Mouse (Mus musculus): ENCODE measurements at regions not wholly inside any gene's neighbourhood (a gene's known extent, or its start where the extent isn't known, plus 50 kb on each side); places are given as distances from the start of the nearest gene placed in this dataset.

GRCm38 (mm10) chr16:95189114-95189513, 68.2 kb upstream of the Kcnj15 start:
- no peak for ATAC-seq
- H3K9me3 ChIP-seq (ENCODE audit: low read length): no peaks in the 10 kb centered on the region
- no peak for DNase-seq
- TF ChIP-seq CTCF (IDR thresholded peaks at IDR 0.05; ENCODE audit: low read depth): no peak
- H3K36me3 ChIP-seq (ENCODE audit: insufficient read depth): no peaks in the 10 kb centered on the region
- no peaks in the 10 kb centered on the region for H3K27me3 ChIP-seq (ENCODE audit: insufficient read depth, low read length)
- 94% methylated on average over 8 of the region's 8 CpGs for WGBS
- no peak overlapping the region for H3K4me3 ChIP-seq (ENCODE audit: low read depth, low read length)
- no peak overlapping the region for H3K27ac ChIP-seq (ENCODE audit: low read depth, low read length)
- H3K9ac ChIP-seq: no peak overlapping the region
- no peak overlapping the region for H3K4me2 ChIP-seq (ENCODE audit: low read depth)
- no peaks in the 10 kb centered on the region for H3K4me1 ChIP-seq (ENCODE audit: insufficient read depth)

DNA sequence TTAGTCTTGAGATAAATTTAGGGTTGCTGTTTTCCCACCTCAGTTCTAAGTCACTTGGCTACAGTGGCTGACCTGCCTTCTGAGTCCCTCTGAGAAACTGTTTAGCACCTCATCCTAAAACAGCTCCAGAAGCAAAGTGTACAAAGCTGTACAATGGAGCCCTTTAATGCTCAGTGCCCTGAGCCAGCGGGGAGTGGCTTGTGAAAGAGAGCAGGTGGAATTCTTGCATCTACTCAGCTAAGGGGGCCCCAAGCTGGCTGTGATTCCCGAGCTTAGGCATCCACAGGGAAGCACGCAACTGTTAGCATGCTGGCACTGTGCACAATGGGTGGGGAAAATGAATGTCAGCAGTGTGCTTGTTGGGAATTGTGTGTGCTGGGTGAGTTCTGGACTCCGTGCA, 63.2 kb upstream of the Kcnj15 start:
- WGBS: 34% methylated on average over 4 of the region's 4 CpGs
- peak; percentile 12; the same call in 1 of the 2 replicates for ATAC-seq
- TF ChIP-seq CTCF (IDR thresholded peaks at IDR 0.05; ENCODE audit: low read depth): no peak

GRCm38 (mm10) chr16:95196141-95196540, 61.2 kb upstream of the Kcnj15 start:
- no peak overlapping the region for H3K27ac ChIP-seq (ENCODE audit: low read depth, low read length)
- no peak for TF ChIP-seq CTCF (IDR thresholded peaks at IDR 0.05; ENCODE audit: low read depth)
- no peak overlapping the region for H3K4me2 ChIP-seq (ENCODE audit: low read depth)
- no peak overlapping the region for H3K9ac ChIP-seq
- H3K27me3 ChIP-seq (ENCODE audit: insufficient read depth, low read length): no peaks in the 10 kb centered on the region
- no peaks in the 10 kb centered on the region for H3K36me3 ChIP-seq (ENCODE audit: insufficient read depth)
- H3K4me3 ChIP-seq (ENCODE audit: low read depth, low read length): no peak overlapping the region
- no peaks in the 10 kb centered on the region for H3K4me1 ChIP-seq (ENCODE audit: insufficient read depth)
- H3K9me3 ChIP-seq (ENCODE audit: low read length): no peaks in the 10 kb centered on the region
- ATAC-seq (no peak), DNase-seq (no peak)
- 86% methylated on average over 4 of the region's 4 CpGs for WGBS

More for the DNA sequence above, 63.2 kb upstream of the Kcnj15 start:
- Histone ChIP-seq H3K36me3 (ENCODE audit: insufficient read depth) (no peaks in the 10 kb centered on the region), H3K9ac (no peak overlapping the region), H3K4me3 (ENCODE audit: low read depth, low read length) (no peak overlapping the region), H3K27me3 (ENCODE audit: insufficient read depth, low read length) (no peaks in the 10 kb centered on the region), H3K9me3 (ENCODE audit: low read length) (no peaks in the 10 kb centered on the region), H3K4me2 (ENCODE audit: low read depth) (no peak overlapping the region), H3K27ac (ENCODE audit: low read depth, low read length) (no peak overlapping the region), H3K4me1 (ENCODE audit: insufficient read depth) (no peaks in the 10 kb centered on the region)
- no peak for DNase-seq

- no peak overlapping the region for H3K4me3 ChIP-seq (ENCODE audit: low read depth, low read length)
- peak; percentile 79 for TF ChIP-seq CTCF (IDR thresholded peaks at IDR 0.05; ENCODE audit: low read depth)
- no peaks in the 10 kb centered on the region for H3K36me3 ChIP-seq (ENCODE audit: insufficient read depth)
- H3K9me3 ChIP-seq (ENCODE audit: low read length): no peaks in the 10 kb centered on the region
- DNase-seq: peak; percentile 76
- H3K9ac ChIP-seq: no peak overlapping the region
- no peak overlapping the region for H3K4me2 ChIP-seq (ENCODE audit: low read depth)
- no peaks in the 10 kb centered on the region for H3K27me3 ChIP-seq (ENCODE audit: insufficient read depth, low read length)
- no peaks in the 10 kb centered on the region for H3K4me1 ChIP-seq (ENCODE audit: insufficient read depth)
- no peak overlapping the region for H3K27ac ChIP-seq (ENCODE audit: low read depth, low read length)
- ATAC-seq: no peak
- WGBS: 0% methylated on average over 1 of the region's 1 CpGs
Measured at GRCm38 (mm10) chr16:95196622-95197021, 60.7 kb upstream of the Kcnj15 start.

DNA sequence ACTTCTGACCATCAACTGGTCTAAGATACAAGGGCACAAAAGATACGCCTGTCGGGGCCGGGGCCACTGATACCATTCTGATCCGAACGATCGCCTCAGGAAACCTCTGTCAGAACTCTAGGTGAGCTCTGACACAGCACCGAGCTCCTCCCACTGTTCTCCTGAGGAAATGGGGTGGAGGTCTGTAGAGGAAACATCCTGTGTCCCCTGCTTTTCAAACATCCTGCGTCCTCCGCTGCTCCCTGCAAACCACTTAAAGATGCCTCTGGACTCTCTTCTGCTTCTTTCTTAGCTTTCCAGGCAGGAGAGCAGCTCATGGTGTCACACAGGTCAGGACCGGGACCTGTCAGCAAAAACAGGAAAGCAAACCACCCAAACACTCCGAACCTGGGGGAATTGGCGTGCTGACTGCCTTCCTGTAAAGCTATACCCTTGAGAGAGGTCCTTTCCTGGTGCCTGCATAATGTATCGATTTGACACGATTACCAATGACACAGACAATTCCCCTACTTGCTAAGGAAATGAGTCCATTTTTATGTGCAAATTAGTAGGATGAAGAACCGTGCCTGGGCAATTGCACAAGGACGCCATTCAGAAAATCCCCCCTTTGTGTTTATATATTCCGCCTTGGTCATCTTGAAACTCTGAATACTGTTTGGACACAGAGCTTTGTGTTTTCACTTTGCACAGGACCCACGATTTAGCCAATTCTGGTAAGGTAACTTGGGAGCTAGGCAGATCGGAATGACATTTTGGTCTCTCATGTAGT, 58.4 kb upstream of the Kcnj15 start:
- no peak for TF ChIP-seq CTCF (IDR thresholded peaks at IDR 0.05; ENCODE audit: low read depth)
- Histone ChIP-seq H3K4me2 (ENCODE audit: low read depth) (no peak overlapping the region), H3K27ac (ENCODE audit: low read depth, low read length) (no peak overlapping the region), H3K4me1 (ENCODE audit: insufficient read depth) (no peaks in the 10 kb centered on the region), H3K4me3 (ENCODE audit: low read depth, low read length) (no peak overlapping the region), H3K27me3 (ENCODE audit: insufficient read depth, low read length) (no peaks in the 10 kb centered on the region), H3K9me3 (ENCODE audit: low read length) (no peaks in the 10 kb centered on the region), H3K36me3 (ENCODE audit: insufficient read depth) (no peaks in the 10 kb centered on the region), H3K9ac (no peak overlapping the region)
- 60% methylated on average over 19 of the region's 19 CpGs for WGBS
- ATAC-seq: no peak
- DNase-seq: no peak

DNA sequence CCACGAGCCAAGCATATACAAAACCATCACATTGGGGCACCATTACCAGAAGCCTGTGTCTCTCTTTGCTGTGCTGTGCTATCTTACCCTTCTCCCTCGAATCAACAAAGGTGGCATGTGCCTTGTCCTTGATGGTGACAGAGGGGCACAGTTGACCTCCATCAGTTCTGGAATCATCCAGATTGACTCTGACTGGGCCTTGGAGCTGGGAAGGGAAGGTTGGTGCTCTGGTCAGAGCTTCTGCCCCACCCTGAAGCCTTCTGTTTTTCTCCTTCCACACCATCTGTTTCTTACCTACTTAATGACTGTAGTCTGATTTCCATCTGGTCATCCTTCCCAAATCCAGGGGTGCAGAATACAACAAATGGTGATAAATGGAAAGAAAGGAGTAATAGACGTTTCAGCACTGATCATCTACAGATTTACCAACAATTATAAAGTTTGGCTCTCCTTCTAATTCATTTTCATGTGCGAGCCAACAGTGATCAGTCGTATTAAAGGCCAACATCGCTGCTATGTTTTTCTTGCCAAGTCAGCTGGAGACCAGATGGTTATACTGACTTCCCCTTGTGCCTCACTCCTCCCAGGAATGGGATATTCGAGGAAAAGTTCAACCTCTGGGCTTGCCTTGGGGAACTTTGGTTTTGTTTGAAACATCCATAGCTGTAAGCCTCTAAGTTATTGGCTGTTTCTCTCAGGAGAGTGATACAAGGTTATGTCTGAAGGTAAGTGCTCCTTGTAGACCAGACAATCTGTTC, 55.1 kb upstream of the Kcnj15 start:
- no peak overlapping the region for H3K4me2 ChIP-seq (ENCODE audit: low read depth)
- no peaks in the 10 kb centered on the region for H3K9me3 ChIP-seq (ENCODE audit: low read length)
- H3K4me3 ChIP-seq (ENCODE audit: low read depth, low read length): no peak overlapping the region
- H3K9ac ChIP-seq: no peak overlapping the region
- H3K4me1 ChIP-seq (ENCODE audit: insufficient read depth): no peaks in the 10 kb centered on the region
- ATAC-seq: no peak
- no peaks in the 10 kb centered on the region for H3K36me3 ChIP-seq (ENCODE audit: insufficient read depth)
- no peak for TF ChIP-seq CTCF (IDR thresholded peaks at IDR 0.05; ENCODE audit: low read depth)
- DNase-seq: no peak
- H3K27ac ChIP-seq (ENCODE audit: low read depth, low read length): no peak overlapping the region
- 62% methylated on average over 7 of the region's 7 CpGs for WGBS
- H3K27me3 ChIP-seq (ENCODE audit: insufficient read depth, low read length): no peaks in the 10 kb centered on the region

DNA sequence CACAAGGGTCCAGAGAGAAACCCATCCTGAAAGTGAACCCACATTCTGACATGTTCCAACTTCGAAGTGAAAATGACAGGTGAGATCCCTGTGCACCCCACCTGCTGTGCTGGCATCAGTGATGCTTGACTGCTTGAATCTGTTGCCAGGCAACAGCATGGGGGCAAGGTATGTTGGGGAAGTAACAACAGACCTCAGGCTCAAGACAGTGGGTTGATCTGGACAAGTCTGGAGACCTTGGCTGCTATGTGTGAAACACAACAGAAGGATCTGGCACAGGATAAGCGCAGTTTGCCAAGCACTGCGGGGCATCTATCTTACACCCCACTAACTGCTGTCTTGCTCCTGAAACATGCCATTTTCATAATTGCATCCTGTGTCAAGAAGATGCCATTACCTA, 54.3 kb upstream of the Kcnj15 start:
- Histone ChIP-seq H3K36me3 (ENCODE audit: insufficient read depth) (no peaks in the 10 kb centered on the region), H3K9me3 (ENCODE audit: low read length) (no peaks in the 10 kb centered on the region), H3K4me2 (ENCODE audit: low read depth) (no peak overlapping the region), H3K4me1 (ENCODE audit: insufficient read depth) (no peaks in the 10 kb centered on the region), H3K4me3 (ENCODE audit: low read depth, low read length) (no peak overlapping the region), H3K27me3 (ENCODE audit: insufficient read depth, low read length) (no peaks in the 10 kb centered on the region), H3K9ac (no peak overlapping the region), H3K27ac (ENCODE audit: low read depth, low read length) (no peak overlapping the region)
- no peak for TF ChIP-seq CTCF (IDR thresholded peaks at IDR 0.05; ENCODE audit: low read depth)
- no peak for DNase-seq
- ATAC-seq: no peak
- WGBS: 75% methylated on average over 3 of the region's 3 CpGs

All from forebrain, postnatal 0 days (tissue).